Mouse (Mus musculus) kidney, postnatal 0 days (tissue): ENCODE data around the gene Med29. TPM values are rescaled to one million over a fixed set of nuclear protein-coding genes. Genes with fewer than 3 reads are reported as not detected.

ENCODE experiments used
- ATAC-seq: fragments of 200-750 bp; cut with Nextera tagmentation; replicated peaks from 2 replicates; pipeline ENCODE4 v1.8.0; 2017; ENCODE audit warnings: low read depth, moderate number of reproducible peaks, moderate TSS enrichment, moderate library complexity; ENCODE audit not compliant: low FRiP score
- DNase-seq: peaks from one replicate; pipeline ENCODE4 v3.0.0-alpha.2; 2016; ENCODE audit warnings: low spot score
- H3K27ac ChIP-seq: fragments of 300-500 bp; sonication (generic); 2 replicates; pipeline ENCODE4 v1.5.1; 2014; ENCODE audit warnings: mild to moderate bottlenecking
- H3K27me3 ChIP-seq: fragments of 300-500 bp; sonication (generic); 2 replicates; pipeline ENCODE4 v1.6.1; 2014; ENCODE audit warnings: low read length, mixed read lengths; ENCODE audit not compliant: insufficient read depth
- H3K36me3 ChIP-seq: fragments of 300-500 bp; sonication (generic); 2 replicates; pipeline ENCODE4 v1.6.1; 2014; ENCODE audit warnings: low read length, mixed read lengths; ENCODE audit not compliant: insufficient read depth
- H3K4me1 ChIP-seq: fragments of 300-500 bp; sonication (generic); replicated peaks from 2 replicates; pipeline ENCODE4 v1.6.1; 2014; ENCODE audit warnings: antibody characterized with exemption, low read length, mixed read lengths; ENCODE audit not compliant: insufficient read depth
- H3K4me2 ChIP-seq: fragments of 300-500 bp; sonication (generic); 2 replicates; pipeline ENCODE4 v1.6.1; 2014; ENCODE audit warnings: mild to moderate bottlenecking, low read length, moderate library complexity, mixed read lengths
- H3K4me3 ChIP-seq: fragments of 300-500 bp; sonication (generic); replicated peaks from 2 replicates; pipeline ENCODE4 v1.5.1; 2014; ENCODE audit warnings: low read depth, low read length
- H3K9ac ChIP-seq: fragments of 300-500 bp; sonication (generic); 2 replicates; pipeline ENCODE4 v1.6.1; 2014; ENCODE audit warnings: low read depth, low read length
- H3K9me3 ChIP-seq: fragments of 300-500 bp; sonication (generic); replicated peaks from 2 replicates; pipeline ENCODE4 v1.6.1; 2016; ENCODE audit warnings: low read length, inconsistent platforms, mixed read lengths
- CTCF ChIP-seq: IDR thresholded peaks from 2 replicates; pipeline ENCODE4 v1.5.1; 2016; ENCODE audit warnings: antibody characterized with exemption, low read depth, mild to moderate bottlenecking, moderate library complexity
- WGBS: fragments of 180-500 bp; shearing (Covaris S2); extraction: QIAGEN DNeasy Blood & Tissue Kit; methylation state at CpG from one replicate; pipeline ENCODE4 v1.1.7; 2014; 5-methylcytosine and 5-hydroxymethylcytosine counted together
- polyA plus RNA-seq: library from polyadenylated mRNA; unstranded; fragments of >200 nt; fragmentation: Nextera tagmentation; extraction: Ambion mirVana; gene quantifications from 2 replicates; pipeline ENCODE4 v1.2.1, GENCODE M21; 2015

Gene Med29
- polyA plus RNA-seq, 1 experiment from 2014 or later: 47.8 TPM

DNA sequence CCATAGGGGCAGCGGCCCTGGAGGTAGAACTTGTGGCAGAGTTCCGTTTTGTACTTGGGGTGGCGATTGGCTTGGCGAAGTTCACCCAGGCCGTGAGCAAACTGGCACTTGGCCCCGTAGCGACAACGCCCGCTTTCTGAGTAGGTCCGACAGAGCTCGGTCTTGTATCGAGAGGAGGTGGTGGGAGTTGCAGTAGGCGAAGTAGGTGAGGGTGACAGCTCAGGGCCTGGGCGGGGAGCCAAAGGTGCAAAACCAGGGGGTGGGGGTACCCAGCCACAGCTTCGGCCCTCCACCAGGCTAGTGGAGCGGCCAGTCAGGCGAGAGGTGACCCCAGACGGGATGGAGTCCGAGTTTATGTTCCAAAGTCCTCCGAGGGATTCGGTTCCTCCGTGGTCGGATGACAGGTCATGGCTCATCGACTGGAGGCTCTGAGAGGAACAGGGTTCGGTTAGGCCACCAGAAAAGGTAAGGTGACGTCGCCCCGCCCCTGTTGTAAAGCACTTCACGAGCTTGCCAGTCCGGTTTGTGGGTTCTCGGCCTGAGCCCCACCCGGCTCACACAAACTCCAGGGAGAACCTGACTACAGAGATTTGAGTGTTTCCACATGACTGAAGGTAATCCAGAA is 14.3 kb downstream of the Med29 start:
- DNase-seq (peak; percentile 63), ATAC-seq (no peak)
- peak overlapping the region; percentile 95 for H3K4me2 ChIP-seq
- no peaks in the 10 kb centered on the region for H3K9me3 ChIP-seq
- WGBS: 11% methylated on average over 32 of the region's 32 CpGs
- peaks cover 8% of the 10 kb centered on the region; the same call in 1 of the 2 replicates for H3K36me3 ChIP-seq
- H3K27ac ChIP-seq: peak overlapping the region; percentile 98
- H3K4me1 ChIP-seq: peaks cover 41% of the 10 kb centered on the region
- H3K27me3 ChIP-seq: no peaks in the 10 kb centered on the region
- H3K9ac ChIP-seq: peak overlapping the region; percentile 93
- no peak for TF ChIP-seq CTCF
- H3K4me3 ChIP-seq: peak overlapping the region; percentile 79

DNA sequence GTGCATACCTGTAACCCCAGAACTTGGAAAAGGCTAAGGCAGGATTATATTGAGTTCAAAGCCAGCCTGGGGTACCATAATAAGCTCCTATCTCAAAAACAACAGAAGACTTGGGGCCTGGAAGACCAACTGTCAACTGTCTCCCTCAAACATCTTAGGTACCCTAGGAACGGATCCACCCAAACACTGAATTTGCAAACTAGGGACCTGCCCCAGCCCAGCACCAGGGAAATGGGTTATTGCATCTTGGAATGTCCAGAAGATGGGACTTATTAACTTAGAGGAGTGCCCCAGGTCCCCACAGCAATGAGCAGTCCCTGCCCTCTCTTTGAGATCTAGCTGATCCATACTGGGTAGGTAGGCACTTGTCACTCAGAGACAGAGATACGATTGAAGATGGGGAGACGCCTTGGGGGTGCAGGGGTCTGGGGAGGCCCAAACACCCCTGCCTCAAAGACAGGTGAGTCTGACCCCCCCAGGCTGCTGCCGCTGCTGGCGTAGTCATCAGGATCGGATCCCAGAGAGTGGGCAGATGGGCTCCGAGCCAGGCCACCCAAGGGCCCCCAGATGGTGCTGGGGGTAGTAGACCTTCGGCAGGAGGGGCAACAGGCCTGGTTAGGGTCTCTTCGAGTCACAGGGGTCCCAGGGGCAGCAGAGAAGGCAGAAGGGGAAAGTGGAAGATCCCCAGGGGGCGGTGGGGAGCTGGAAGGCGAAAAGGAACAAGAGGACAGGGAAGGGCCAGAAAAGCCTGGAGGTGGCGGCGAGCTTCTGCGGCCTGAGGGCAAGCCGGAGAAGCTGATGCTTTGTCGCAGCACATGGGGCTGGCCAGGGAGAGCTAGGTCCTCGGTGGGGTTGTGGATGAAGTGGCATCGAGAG is 15.1 kb downstream of the Med29 start:
- DNase-seq: no peak
- 50% methylated on average over 18 of the region's 18 CpGs for WGBS
- Histone ChIP-seq H3K36me3 (peaks cover 8% of the 10 kb centered on the region; the same call in 1 of the 2 replicates), H3K9me3 (no peaks in the 10 kb centered on the region), H3K27ac (peak overlapping the region; percentile 98), H3K9ac (peak overlapping the region; percentile 93), H3K4me2 (peak overlapping the region; percentile 95), H3K27me3 (no peaks in the 10 kb centered on the region), H3K4me3 (peak overlapping the region; percentile 79), H3K4me1 (peaks cover 34% of the 10 kb centered on the region)
- no peak for ATAC-seq
- TF ChIP-seq CTCF: peak; percentile 4; the same call in 1 of the 2 replicates

- Histone ChIP-seq H3K27ac (peak overlapping the region; percentile 98), H3K27me3 (no peaks in the 10 kb centered on the region), H3K36me3 (peaks cover 8% of the 10 kb centered on the region; the same call in 1 of the 2 replicates), H3K4me1 (peaks cover 26% of the 10 kb centered on the region), H3K4me3 (peak overlapping the region; percentile 79), H3K9ac (peak overlapping the region; percentile 46), H3K4me2 (peak overlapping the region; percentile 95), H3K9me3 (no peaks in the 10 kb centered on the region)
- 2% methylated on average over 30 of the region's 30 CpGs for WGBS
- peak; percentile 16 for ATAC-seq
- peak; percentile 85 for DNase-seq
- no peak for TF ChIP-seq CTCF
Observed at GRCm38 (mm10) chr7:28376011-28376771, 16.3 kb downstream of the Med29 start.

- Histone ChIP-seq H3K4me2 (peak overlapping the region; percentile 95), H3K4me3 (peak overlapping the region; percentile 79), H3K27ac (peak overlapping the region; percentile 98), H3K27me3 (no peaks in the 10 kb centered on the region), H3K4me1 (peaks cover 18% of the 10 kb centered on the region), H3K9me3 (no peaks in the 10 kb centered on the region), H3K36me3 (peaks cover 8% of the 10 kb centered on the region; the same call in 1 of the 2 replicates), H3K9ac (peak overlapping the region; percentile 56)
- WGBS: under 1% methylated on average over 31 of the region's 36 CpGs
- DNase-seq (peak; percentile 99), ATAC-seq (peak; percentile 33)
- no peak; the same call in 1 of the 2 replicates for TF ChIP-seq CTCF
Observed at GRCm38 (mm10) chr7:28375176-28375921, 17.2 kb downstream of the Med29 start.

- H3K27me3 ChIP-seq: no peaks in the 10 kb centered on the region
- H3K9ac ChIP-seq: no peak overlapping the region; the same call in 1 of the 2 replicates
- peaks cover 22% of the 10 kb centered on the region; the same call in 1 of the 2 replicates for H3K4me1 ChIP-seq
- H3K4me3 ChIP-seq: 0 out of 2 replicates have a peak overlapping the region, but pooled peaks have one; percentile 79
- WGBS: 68% methylated on average over 10 of the region's 10 CpGs
- H3K27ac ChIP-seq: peak overlapping the region; percentile 98
- no peaks in the 10 kb centered on the region for H3K9me3 ChIP-seq
- DNase-seq: no peak
- TF ChIP-seq CTCF: no peak
- H3K36me3 ChIP-seq: peaks cover 8% of the 10 kb centered on the region; the same call in 1 of the 2 replicates
- ATAC-seq: no peak
- 0 out of 2 replicates have a peak overlapping the region, but pooled peaks have one; percentile 95 for H3K4me2 ChIP-seq
Observed at GRCm38 (mm10) chr7:28374647-28375046, 17.9 kb downstream of the Med29 start.
